Mouse (Mus musculus): ENCODE data around the gene Mrpl1.

The Mrpl1 gene

DNA sequence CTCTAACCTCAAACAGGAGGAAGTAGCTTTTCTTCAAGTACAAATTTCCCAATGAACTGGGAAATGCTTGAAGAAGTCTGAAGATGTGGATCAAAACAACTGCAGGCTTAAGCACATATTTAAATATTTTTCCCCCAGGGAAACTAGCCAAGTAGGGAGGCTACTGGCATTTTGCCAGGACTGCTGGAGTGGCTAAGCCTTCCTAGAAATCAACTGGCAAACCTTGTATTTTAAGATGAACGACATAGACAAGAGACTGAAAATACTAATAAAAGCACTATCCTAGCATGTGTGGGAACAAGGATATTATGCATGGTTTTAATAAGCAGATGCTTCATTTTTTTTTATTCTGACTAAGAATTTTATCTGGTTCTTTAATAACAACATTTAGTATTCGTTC, 2.4 kb upstream of the Mrpl1 start:
- DNase-seq (ENCODE audit: low spot score in 2 of 2): no peak

GRCm38 (mm10) chr5:96207531-96207930, 1.8 kb upstream of the Mrpl1 start:
- DNase-seq (ENCODE audit: low spot score in 2 of 2): no peak

GRCm38 (mm10) chr5:96208543-96208942, 750 bp upstream of the Mrpl1 start:
- no peak for DNase-seq (ENCODE audit: low spot score in 2 of 2)

DNA sequence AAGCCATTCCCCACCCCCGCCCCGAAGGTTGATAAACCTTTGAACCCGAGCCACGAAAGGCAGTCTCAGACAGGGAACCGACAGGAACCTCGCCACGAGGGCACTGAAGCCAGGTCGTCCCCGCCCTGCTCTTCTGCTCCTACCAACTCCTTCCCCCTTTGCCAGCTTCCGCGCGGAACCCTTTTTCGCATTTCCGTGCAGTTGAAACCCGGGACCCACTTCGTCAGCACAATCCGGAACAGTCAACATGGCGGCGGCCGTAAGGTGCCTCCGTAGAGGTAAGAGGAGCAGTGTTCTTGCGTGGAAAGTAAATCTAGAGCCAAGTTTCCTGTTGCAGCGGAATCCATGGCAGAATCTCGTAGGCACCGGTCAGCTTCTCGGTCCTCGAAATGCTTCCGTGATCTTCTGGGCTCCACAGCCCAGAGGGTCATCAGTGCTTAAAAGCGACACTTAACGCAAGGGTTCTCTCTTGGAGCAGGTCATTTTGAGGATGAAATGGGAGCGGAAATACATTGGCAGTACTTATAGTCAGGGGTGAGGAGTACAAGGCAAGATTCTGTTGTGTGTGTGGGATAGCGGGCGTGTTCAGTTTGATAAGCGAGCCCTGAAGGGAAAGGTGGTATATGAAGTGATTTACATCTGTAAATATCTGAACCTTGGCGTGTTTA, 757 bp downstream of the Mrpl1 start:
- peak; percentile 82 to 90 for DNase-seq (ENCODE audit: low spot score in 2 of 2)

DNA sequence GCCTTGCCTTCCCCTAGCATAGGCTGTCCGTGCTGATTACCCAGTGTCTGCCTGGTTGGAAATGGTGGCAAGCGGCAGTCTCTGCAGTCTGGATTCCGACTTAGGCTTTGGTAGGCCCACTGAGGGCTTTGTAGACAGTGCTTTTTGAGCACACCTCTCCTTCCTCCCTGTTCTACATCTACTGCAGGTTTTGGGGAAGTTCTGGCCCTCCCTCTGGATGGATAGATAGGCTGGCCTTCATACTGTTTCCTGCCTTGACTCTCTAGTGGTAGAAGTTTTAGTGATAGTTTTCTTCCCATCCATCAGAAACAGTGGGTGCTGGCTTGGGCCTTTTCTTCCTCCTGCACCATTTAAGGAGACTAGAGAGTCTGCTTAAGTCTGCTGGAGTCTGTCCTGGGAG, 9.4 kb downstream of the Mrpl1 start:
- no peak for DNase-seq (ENCODE audit: low spot score in 2 of 2)

DNA sequence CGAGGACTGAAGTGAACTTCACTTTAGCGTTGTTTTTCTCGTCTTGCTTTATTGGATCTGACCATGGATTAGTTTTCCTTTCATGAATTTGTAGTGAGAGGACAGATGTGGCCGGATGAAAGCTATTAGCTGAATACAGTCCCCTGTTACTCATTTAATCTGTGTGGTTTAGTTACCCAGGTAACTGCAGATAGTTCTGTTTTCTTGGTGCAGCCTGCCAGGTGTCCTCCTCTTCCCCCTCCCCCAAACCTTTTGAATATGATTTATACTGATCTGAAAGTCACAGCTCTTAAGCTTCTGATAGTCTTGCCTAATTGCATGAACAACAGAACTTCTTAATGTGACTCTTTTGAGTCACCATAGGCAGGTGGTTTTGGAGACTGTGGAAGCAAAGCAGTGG, 10.2 kb downstream of the Mrpl1 start:
- no peak for DNase-seq (ENCODE audit: low spot score in 2 of 2)

DNA sequence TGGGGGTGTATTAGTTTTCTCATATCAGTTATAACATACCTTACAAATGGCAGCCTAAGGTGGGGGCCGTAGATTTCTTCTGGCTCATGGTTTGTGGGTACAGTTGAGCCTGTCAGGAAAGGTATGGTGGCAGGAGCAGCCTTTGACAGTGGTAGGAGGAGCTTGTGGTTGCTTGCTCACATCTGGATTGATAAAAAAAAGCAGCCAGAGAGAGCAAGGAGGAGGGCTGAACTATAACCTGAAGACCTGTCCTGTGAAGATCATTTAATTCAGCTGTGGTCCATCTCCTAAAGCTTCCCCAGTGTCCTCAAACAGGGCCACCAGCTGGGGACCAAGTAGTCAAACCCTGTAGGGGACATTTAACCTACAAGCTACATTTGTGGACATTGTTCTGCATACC, 12.0 kb downstream of the Mrpl1 start:
- DNase-seq (ENCODE audit: low spot score in 2 of 2): no peak

GRCm38 (mm10) chr5:96221812-96222585, 12.7 kb downstream of the Mrpl1 start:
- no peak for DNase-seq (ENCODE audit: low spot score in 2 of 2)

DNA sequence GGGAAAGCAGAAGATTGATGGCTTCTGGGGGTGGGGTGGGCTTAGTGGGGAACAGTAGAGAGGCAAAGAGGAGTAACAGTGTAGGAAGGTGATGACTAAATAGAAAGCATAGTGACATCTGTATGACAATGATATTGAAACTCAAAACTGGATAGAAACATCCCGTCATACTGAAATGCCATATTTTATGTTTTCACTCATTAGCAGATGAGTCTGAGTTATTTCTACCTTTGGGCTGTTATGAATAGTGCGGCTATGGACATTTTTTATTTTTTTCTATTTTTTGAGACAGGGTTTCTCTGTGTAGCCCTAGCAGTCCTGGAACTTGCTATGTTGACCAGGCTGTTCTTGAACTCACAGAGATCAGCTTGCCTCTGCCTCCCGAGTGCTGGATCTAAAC, 13.7 kb downstream of the Mrpl1 start:
- DNase-seq (ENCODE audit: low spot score in 2 of 2): no peak

GRCm38 (mm10) chr5:96226490-96226889, 17.2 kb downstream of the Mrpl1 start:
- no peak for DNase-seq (ENCODE audit: low spot score in 2 of 2)

- DNase-seq (ENCODE audit: low spot score in 2 of 2): no peak
Observed at GRCm38 (mm10) chr5:96228967-96229366, 19.7 kb downstream of the Mrpl1 start.

DNA sequence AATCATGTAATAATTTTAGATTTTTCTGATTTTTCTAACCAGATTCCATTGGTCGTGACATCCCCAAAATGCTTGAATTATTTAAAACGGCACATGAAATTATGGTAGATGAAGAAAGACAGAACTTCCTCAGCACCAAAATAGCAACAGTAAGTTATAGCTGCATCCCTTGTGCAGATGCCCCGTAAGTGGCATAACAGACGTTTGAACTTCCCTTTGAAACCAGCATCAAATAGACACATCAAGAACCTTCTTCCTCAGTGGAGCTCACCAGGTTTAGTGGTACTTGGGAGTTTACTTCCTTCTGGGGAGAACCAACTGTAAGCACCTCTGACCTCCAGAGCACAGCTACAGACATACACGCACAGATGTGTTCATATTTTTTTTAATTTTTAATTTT, 29.5 kb downstream of the Mrpl1 start:
- DNase-seq (ENCODE audit: low spot score in 2 of 2): no peak

DNA sequence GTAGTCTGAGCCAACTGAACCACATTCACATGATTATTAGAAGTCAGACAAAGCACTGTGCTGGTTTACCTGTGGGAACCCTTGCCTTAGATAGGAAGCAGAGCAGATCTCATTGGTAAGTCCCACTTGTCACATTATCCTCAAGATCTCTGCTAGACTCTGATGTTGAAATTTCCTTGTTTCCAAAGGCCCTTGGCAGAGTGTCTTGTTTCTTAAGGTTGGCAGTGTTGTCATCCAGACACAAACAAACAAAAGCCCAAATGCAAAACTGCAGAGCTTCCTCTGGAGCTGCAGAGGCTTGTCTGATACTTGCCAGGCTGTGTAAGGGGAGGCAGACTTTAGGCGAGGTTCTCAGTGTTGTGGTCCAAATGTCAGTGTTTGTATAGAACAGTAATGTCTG, 31.6 kb downstream of the Mrpl1 start:
- DNase-seq (ENCODE audit: low spot score in 2 of 2): no peak

DNA sequence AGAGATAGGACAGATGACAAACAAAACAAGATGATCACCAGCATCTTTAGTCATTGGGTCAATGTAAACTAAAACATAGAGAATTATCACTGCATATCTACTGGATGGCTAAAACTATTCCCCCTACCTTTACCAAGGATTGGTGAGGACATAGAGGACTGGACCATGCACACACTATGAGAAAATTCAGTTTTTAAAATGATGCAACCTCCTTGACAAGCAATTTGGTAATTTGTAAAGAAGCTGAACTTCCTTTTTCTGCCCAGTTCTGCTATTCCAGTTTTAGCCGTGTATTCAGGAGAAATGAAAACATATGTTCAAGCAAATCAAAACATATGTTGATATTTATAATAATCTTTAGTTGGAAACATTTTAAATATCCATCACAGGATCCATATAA, 35.2 kb downstream of the Mrpl1 start:
- DNase-seq (ENCODE audit: low spot score in 2 of 2): no peak

DNA sequence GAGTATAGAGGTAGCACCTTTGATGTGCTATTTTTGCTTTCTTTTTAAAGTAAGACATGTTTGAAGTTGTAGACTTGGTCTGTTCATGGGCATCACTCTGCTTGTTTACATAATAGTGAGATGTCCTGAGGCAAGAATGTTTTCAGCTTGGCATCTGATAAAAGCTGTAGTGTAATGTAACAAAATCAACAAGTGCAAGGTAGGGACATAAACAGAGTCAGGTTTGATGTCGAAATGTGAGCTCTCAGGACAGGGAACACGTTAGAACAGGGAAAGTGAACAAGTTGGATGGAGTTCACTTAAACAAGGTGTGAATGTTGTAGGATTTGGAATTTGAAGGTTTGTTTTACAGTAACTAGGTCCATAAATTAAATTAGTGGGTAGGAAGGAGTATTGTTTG, 44.7 kb downstream of the Mrpl1 start:
- DNase-seq (ENCODE audit: low spot score in 2 of 2): no peak

DNA sequence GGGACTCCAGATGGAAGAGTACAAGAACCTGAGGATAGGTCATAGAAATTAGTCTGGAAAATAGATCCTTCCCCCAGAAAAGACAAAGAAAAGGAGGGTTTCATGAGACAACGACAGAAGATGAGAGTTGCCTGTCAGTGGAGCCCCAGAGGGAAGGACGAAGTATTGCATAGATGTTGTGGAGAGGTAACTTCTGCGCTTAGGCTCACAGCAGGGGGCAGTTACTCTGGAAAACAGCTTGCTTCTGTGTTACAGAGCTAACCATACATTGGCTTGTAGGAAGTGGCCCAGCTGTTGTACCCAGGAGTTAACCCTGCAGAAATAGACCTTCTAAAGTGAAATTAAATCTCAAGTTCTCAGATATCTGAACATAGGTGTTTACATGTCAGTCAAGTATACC, 45.9 kb downstream of the Mrpl1 start:
- DNase-seq (ENCODE audit: low spot score in 2 of 2): no peak

DNA sequence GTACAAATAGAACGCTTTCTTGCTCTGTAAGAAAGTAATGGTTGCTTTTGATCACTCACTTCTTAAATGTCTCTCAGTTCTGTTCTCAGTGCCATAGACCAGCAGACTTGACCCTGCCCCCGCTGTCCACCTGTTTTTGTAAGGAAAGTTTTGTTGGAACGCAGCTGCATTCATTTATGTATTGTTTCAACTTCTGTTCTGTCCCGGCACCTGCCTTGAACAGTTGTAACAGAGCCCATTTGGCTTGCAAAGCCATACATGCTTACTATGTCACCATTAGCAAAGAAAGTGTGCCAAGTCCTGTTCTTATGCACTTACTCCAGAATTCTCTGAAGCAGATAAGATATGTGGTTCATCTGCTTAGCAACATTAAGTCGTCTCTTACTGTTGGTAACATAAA, 48.9 kb downstream of the Mrpl1 start:
- DNase-seq (ENCODE audit: low spot score in 2 of 2): no peak

- DNase-seq (ENCODE audit: low spot score in 2 of 2): peak in 1 of 2 experiments; percentile 45
Observed at GRCm38 (mm10) chr5:96267017-96267702, 57.9 kb downstream of the Mrpl1 start.

DNA sequence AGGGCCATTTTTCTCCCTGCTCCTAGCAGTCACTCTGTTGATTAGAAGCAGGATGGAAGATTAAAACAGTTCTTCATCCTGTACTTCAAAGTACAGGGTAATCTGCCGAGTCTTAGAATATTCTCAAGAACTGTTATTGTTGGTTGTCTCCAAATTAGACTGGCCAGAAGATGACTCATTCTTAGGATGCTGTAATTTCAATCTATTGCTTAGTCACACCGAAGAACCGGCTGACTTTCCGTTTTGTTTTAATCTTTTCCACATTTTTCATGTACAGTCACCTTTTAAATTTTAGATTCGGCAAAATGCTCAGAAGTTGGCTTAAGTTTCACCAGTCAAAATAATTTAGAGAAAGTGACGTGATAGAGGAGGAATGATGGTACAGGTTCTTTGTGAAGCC, 61.8 kb downstream of the Mrpl1 start:
- DNase-seq (ENCODE audit: low spot score in 2 of 2): no peak

GRCm38 (mm10) chr5:96305786-96306185, 96.5 kb downstream of the Mrpl1 start:
- DNase-seq (ENCODE audit: low spot score in 2 of 2): no peak

DNA sequence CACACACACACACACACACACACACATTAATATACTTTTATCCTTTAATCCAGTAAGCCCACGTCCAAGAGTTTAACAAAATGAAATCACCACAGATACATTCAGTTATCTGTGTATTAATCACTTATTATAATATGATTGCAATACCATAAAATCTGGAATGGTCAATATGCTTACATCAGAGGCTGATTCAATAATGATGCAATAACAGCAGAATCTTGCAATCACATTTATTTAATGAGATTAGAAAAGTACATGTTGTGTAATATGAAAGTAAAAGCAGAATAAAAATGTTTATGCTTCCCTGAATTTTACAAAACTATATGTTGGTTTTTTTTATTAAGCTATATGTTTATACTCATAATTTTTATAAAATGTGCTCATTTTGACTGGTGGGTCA, 97.0 kb downstream of the Mrpl1 start:
- no peak for DNase-seq (ENCODE audit: low spot score in 2 of 2)

DNA sequence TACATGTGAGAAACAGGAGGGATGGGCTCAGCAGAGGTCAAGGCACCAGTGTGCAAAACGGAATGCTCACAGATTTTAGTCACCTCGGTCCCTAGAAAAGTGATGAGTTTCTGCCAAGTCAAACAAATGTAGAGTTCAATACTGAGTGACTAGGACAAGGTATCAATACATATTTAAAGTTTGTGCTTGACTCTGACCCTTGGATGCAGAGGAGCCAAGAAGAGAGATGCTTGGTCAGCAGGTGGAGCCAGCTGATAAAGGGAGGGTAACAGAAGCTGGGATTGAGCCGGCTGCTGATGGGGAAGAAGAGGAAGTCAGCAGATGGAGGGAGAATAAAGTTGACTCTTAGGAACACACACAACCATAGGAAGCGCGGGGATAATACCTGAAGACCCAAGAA, 97.5 kb downstream of the Mrpl1 start:
- DNase-seq (ENCODE audit: low spot score in 2 of 2): no peak

DNA sequence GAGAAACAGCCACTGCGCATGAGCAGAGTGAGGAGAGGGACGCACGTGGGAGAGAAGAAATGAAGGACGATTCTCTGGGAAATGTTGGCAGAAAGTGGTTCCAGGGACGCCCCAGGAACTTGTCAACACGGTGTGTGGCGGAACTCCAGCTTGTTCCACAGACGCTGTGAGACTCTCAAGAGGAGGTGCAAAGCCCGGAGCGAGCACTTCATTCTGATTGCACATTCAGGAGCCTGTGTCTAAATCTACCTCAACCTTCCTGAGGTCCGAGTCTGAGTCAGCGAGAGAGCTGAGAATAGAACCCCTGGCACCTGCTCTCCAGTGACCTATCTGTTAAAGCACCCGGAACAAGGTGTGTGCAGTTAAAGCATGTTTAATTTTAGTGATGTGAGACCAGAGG, 98.8 kb downstream of the Mrpl1 start:
- DNase-seq (ENCODE audit: low spot score in 2 of 2): no peak
